Mouse (Mus musculus): Measurements from ENCODE around the gene 1810046K07Rik. TPM values are rescaled to one million over a fixed set of nuclear protein-coding genes. Genes with fewer than 3 reads are reported as not detected.

Gene 1810046K07Rik
- polyA plus RNA-seq (2012; rRNA removed), result not detected in 2 replicates

GRCm38 (mm10) chr9:51328731-51329130, at the start of gene 1810046K07Rik:
1810046K07Rik (minus strand) TSS chr9:51328917.
- no peak for DNase-seq (ENCODE audit: extremely low spot score in 1 of 2, low spot score in 1 of 2)

GRCm38 (mm10) chr9:51369560-51369959, 40.8 kb upstream of the 1810046K07Rik start:
- DNase-seq (ENCODE audit: extremely low spot score in 1 of 2, low spot score in 1 of 2), result no peak

- DNase-seq (ENCODE audit: extremely low spot score in 1 of 2, low spot score in 1 of 2), result no peak
Observed at GRCm38 (mm10) chr9:51367124-51367523, 38.4 kb upstream of the 1810046K07Rik start.

- no peak for DNase-seq (ENCODE audit: extremely low spot score in 1 of 2, low spot score in 1 of 2)
Observed at GRCm38 (mm10) chr9:51364059-51364458, 35.3 kb upstream of the 1810046K07Rik start.

GRCm38 (mm10) chr9:51353511-51353910, 24.8 kb upstream of the 1810046K07Rik start:
- DNase-seq (ENCODE audit: extremely low spot score in 1 of 2, low spot score in 1 of 2), result peak in 1 of 2 experiments; percentile 18

- DNase-seq (ENCODE audit: extremely low spot score in 1 of 2, low spot score in 1 of 2), result no peak
Observed at GRCm38 (mm10) chr9:51352896-51353295, 24.2 kb upstream of the 1810046K07Rik start.

- DNase-seq (ENCODE audit: extremely low spot score in 1 of 2, low spot score in 1 of 2), result no peak
Observed at GRCm38 (mm10) chr9:51349422-51349821, 20.7 kb upstream of the 1810046K07Rik start.

- DNase-seq (ENCODE audit: extremely low spot score in 1 of 2, low spot score in 1 of 2), result no peak
Observed at GRCm38 (mm10) chr9:51345768-51346167, 17.1 kb upstream of the 1810046K07Rik start.

- peak; percentile 79 to 95 for DNase-seq (ENCODE audit: extremely low spot score in 1 of 2, low spot score in 1 of 2)
Observed at GRCm38 (mm10) chr9:51335294-51336010, 6.7 kb upstream of the 1810046K07Rik start.

GRCm38 (mm10) chr9:51331449-51332238, 2.9 kb upstream of the 1810046K07Rik start:
- no peak for DNase-seq (ENCODE audit: extremely low spot score in 1 of 2, low spot score in 1 of 2)

GRCm38 (mm10) chr9:51327555-51327903, 1.2 kb downstream of the 1810046K07Rik start:
- no peak for DNase-seq (ENCODE audit: extremely low spot score in 1 of 2, low spot score in 1 of 2)

- DNase-seq (ENCODE audit: extremely low spot score in 1 of 2, low spot score in 1 of 2), result no peak
Observed at GRCm38 (mm10) chr9:51326619-51327554, 1.8 kb downstream of the 1810046K07Rik start.

GRCm38 (mm10) chr9:51324406-51325065, 4.2 kb downstream of the 1810046K07Rik start:
- DNase-seq (ENCODE audit: extremely low spot score in 1 of 2, low spot score in 1 of 2), result no peak

GRCm38 (mm10) chr9:51320096-51320495, 8.6 kb downstream of the 1810046K07Rik start:
- no peak for DNase-seq (ENCODE audit: extremely low spot score in 1 of 2, low spot score in 1 of 2)

- DNase-seq (ENCODE audit: extremely low spot score in 1 of 2, low spot score in 1 of 2), result no peak
Observed at GRCm38 (mm10) chr9:51318246-51318645, 10.5 kb downstream of the 1810046K07Rik start.

GRCm38 (mm10) chr9:51317322-51317721, 11.4 kb downstream of the 1810046K07Rik start:
- no peak for DNase-seq (ENCODE audit: extremely low spot score in 1 of 2, low spot score in 1 of 2)

GRCm38 (mm10) chr9:51315402-51316063, 13.2 kb downstream of the 1810046K07Rik start:
- no peak for DNase-seq (ENCODE audit: extremely low spot score in 1 of 2, low spot score in 1 of 2)

- no peak for DNase-seq (ENCODE audit: extremely low spot score in 1 of 2, low spot score in 1 of 2)
Observed at GRCm38 (mm10) chr9:51312554-51313317, 16.0 kb downstream of the 1810046K07Rik start.

- no peak for DNase-seq (ENCODE audit: extremely low spot score in 1 of 2, low spot score in 1 of 2)
Observed at GRCm38 (mm10) chr9:51310515-51310914, 18.2 kb downstream of the 1810046K07Rik start.
